Mouse (Mus musculus) R1 (cell line): ENCODE results near the gene Mbl1.

Experiments
- DNase-seq: peaks from one replicate; pipeline ENCODE4 v3.0.0-alpha.2; 2018; ENCODE audit warnings: low read depth, low spot score

Gene Mbl1

DNA sequence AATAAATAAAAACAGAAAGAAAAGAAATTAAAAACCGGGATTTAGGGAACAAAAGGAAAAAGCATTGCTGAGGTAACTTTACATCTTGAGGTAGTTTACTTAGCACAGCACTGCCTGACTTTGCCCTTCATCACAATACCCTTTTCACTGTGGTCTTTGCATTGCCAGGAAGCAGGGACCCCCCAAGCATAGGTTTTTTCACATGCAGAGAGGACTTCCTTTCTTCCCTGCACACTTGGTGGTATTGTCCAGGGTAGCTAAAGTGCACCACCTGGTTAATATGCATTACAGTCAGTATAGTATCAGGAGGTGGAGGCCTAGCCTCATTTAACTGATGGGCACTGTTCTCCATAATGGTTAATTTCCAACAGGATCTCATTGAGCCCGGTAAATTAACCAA is 38.2 kb downstream of the Mbl1 start:
- peak; percentile 93 for DNase-seq

DNA sequence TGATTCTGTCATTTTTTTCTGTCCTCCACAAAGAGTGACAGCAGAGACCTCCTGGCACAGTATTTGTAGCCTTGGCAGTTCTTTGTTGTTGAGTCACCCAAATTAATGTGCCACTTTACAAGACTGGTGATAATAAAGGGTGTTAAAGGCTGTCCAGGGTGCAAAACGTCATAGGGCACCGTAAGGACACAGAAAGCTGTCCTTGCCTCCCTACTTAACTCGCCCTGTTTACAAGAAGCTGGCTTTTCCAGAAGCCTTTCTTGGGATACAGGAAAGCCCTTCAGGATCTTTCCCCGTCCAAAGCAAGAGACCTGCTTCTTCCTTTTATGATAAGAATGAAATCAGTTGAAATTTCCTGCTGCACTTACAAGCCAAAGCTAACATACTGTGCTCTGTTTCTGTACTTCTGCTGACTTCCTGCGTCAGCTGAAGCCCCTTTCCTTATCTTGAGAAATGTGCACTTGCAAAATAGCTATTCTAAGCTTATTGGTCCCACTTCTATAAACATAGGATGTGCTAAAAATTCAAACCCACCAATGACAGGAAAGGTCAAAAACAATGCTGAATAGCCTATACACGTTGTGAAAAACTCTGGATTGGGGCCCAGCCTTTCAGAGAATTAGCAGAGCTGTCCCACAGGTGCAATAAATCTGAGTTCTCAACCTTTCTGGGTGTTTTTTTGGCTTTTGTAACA is 46.9 kb downstream of the Mbl1 start:
- DNase-seq: no peak
